Mouse (Mus musculus) cerebellum, adult 18-20 months (tissue): ENCODE measurements around the gene Il1f5.

ENCODE experiments used
- DNase-seq, 2 experiments: peaks; one replicate each; pipeline ENCODE4 v3.0.0; 2021

Il1f5 gene

DNA sequence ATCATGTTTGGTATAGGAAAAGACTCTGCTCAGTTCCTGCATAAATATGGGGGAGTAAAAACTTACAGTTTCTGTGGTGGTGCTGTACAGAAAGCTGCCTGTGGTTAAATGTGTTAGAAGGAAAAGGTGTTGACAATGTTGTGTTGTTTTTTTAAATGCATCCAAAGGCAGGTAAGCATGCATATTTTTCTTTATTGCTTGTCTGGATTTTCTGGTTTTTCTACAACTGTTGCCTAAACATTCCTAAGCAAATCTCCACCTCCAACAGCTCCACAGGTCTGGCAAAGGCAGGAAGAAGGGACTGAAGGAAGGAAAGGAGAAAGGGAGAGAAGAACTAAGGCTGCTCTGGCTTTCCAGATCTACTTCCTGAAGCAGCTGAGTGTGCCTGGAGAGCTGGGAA is at the start of gene Il1f5:
TSS of gene Il1f5 (plus strand) at position 301 of the 400 bp plus-strand sequence.
- no peak for DNase-seq

GRCm38 (mm10) chr2:24227191-24227590 is 49.6 kb upstream of the Il1f5 start:
- no peak for DNase-seq

DNA sequence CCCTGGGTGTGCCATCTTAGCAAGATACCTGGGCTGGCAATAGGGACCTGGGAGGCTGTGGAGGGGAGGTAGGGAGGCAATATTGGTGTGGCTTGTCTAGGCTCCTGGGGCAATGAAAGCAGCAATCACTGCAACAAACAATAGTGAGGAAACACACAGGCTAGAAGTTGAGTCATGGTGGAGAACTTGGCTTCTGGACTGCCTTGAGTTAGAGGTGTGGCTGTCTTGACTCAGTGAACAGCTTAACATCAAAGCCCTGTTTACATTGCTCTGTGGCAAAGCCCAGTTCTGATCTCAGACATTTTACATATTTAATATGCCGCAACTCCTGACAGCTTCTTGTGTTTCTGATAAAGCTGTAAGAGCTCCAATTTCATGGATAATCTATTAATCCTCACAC is 9.3 kb upstream of the Il1f5 start:
- no peak for DNase-seq

- no peak for DNase-seq
These were observed 3.1 kb upstream of the Il1f5 start for GRCm38 (mm10) chr2:24273619-24274018.

DNA sequence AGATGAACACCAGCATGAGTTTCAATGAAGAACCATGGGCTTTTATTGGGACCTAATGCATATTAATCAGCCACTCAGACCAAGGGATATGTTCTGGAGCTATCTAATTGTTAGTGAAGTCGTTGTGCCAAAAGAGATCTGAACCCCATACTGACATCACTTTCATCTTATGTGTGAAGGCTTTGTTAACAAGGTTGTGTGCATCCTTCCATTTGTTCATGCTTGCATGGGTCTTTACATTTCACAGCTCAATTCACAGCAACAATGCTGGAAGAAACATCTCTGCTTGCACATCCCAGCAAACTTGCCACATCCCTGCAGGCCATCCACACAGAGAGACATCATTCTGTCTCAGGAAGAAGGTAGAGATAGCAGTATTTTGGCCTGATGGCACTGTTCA is 1.6 kb upstream of the Il1f5 start:
- DNase-seq: no peak

- DNase-seq: no peak
These were observed 14.1 kb downstream of the Il1f5 start, which contains the start of gene Il1f10 for GRCm38 (mm10) chr2:24290896-24291295. TSS of gene Il1f10 (plus strand) at chr2:24291196.

GRCm38 (mm10) chr2:24294616-24295015 is 17.9 kb downstream of the Il1f5 start:
- DNase-seq: no peak

GRCm38 (mm10) chr2:24296837-24297236 is 20.1 kb downstream of the Il1f5 start:
- DNase-seq: peak; percentile 21 to 51

DNA sequence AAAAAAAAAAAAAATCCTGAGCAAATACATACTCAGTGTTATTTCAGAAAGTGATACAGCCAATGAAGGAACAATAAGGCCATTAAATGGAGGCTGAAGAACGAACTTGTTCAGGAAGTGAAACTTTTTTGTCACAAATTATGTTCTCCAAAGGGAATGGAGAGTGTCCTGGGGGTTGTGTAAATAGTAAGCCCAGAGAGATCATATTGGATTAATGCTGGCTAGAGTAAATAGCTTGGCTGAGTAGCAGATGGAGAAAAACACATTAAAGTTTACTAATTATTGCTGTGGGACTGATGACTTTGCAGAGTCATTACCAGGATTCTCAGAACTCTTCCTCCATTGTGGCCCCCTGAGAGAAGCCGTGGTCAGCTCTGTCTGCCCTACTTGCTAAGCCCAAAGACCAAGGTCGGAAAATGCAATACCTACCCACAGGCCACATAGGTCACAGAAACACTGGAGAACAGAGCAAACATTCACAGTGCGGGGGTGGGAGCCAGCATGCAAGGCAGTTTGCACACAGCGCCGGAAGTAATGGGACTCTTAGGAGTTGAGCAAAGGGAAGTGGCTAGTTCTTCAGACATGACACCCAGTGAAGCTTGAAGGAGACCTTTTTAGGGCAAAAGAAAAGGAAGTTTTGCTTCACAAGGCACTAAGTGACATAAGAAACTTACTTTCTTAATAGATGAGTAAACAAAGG is 34.7 kb downstream of the Il1f5 start:
- no peak for DNase-seq

DNA sequence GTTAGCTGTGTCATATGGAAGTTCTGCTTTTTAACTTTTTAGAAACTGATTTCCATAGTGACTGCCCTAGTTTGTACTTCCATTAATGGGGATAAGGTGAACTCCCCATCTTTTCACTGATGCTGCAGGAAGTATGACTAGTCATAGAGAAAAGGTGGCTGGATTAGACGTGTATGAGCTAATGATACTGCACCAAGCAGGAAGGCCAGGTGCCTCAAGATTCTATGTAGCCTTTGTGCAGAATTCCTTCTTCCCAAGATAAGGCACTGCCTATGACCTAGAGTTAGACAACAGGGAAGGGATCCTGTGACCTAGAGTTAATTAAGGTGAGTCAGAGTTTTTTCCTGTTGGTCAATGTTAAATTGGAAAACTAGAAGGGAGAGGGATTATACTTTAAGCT is 40.2 kb downstream of the Il1f5 start:
- DNase-seq: no peak

GRCm38 (mm10) chr2:24317919-24318598 is 41.3 kb downstream of the Il1f5 start:
- DNase-seq: no peak
